Mouse (Mus musculus) brain, embryonic 14.5 days (tissue): Measurements from ENCODE around the gene Grcc10.

Source experiments
- CTCF ChIP-seq: fragments of 200-500 bp; IDR thresholded peaks from 2 replicates; pipeline ENCODE4 v1.5.1; 2012; ENCODE audit warnings: inconsistent platforms, mild to moderate bottlenecking, moderate library complexity, borderline replicate concordance; ENCODE audit not compliant: insufficient read depth, insufficient read length; ENCODE audit errors: extremely low read depth
- POLR2A ChIP-seq: fragments of 200-500 bp; IDR thresholded peaks from 2 replicates; pipeline ENCODE4 v1.6.1; 2012; ENCODE audit warnings: mild to moderate bottlenecking, inconsistent platforms, borderline replicate concordance; ENCODE audit not compliant: poor library complexity, insufficient read depth, insufficient read length, severe bottlenecking; ENCODE audit errors: extremely low read depth

- TF ChIP-seq POLR2A (no peak), CTCF (no peak)
Observed at GRCm38 (mm10) chr6:124717968-124718367, 23.2 kb downstream of the Grcc10 start.
